Mouse (Mus musculus): ENCODE results near the gene Mcm2.

- TF ChIP-seq CTCF (IDR thresholded peaks at IDR 0.05; ENCODE audit: borderline replicate concordance, insufficient read depth, low read length): no peak
- TF ChIP-seq POLR2A (IDR thresholded peaks at IDR 0.05; ENCODE audit: low read depth, low read length): no peak
Observed at GRCm38 (mm10) chr6:88855636-88856035, 42.9 kb downstream of the Mcm2 start.
